Mouse (Mus musculus): ENCODE data around the gene Fermt3. TPM values are rescaled to one million over a fixed set of nuclear protein-coding genes. Genes with fewer than 3 reads are reported as not detected.
"Not testable (repeated sequence)": the region's sequence is repeated elsewhere in the genome, so short reads cannot be mapped to it uniquely, and the experiment has no call there.

Gene Fermt3
- polyA plus RNA-seq, 1 experiment from 2014 or later = 3.5 TPM

GRCm38 (mm10) chr19:6994489-6994888 is 24.8 kb downstream of the Fermt3 start:
- Histone ChIP-seq H3K27ac (ENCODE audit: low read length) (no peak overlapping the region), H3K4me3 (ENCODE audit: low read depth, low read length) (no peak overlapping the region), H3K9ac (ENCODE audit: low read depth, low read length) (peak overlapping the region; percentile 58), H3K4me2 (ENCODE audit: low read length) (no peak overlapping the region; the same call in 1 of the 2 replicates), H3K9me3 (replicated peaks; ENCODE audit: control insufficient read depth, low read length, poor library complexity, severe bottlenecking) (no peaks in the 10 kb centered on the region), H3K36me3 (ENCODE audit: control insufficient read depth, insufficient read depth, low read length) (peaks cover 4% of the 10 kb centered on the region; the same call in 1 of the 2 replicates), H3K27me3 (ENCODE audit: control insufficient read depth, insufficient read depth, low read depth, low read length) (no peaks in the 10 kb centered on the region), H3K4me1 (ENCODE audit: control insufficient read depth, insufficient read depth, low read length) (peaks cover 37% of the 10 kb centered on the region)
- no peak for ATAC-seq
- WGBS = 88% methylated on average over 8 of the region's 8 CpGs

GRCm38 (mm10) chr19:6994002-6994401 is 25.3 kb downstream of the Fermt3 start:
- no peak for ATAC-seq
- Histone ChIP-seq H3K4me1 (ENCODE audit: control insufficient read depth, insufficient read depth, low read length) (peaks cover 37% of the 10 kb centered on the region), H3K27me3 (ENCODE audit: control insufficient read depth, insufficient read depth, low read depth, low read length) (no peaks in the 10 kb centered on the region), H3K36me3 (ENCODE audit: control insufficient read depth, insufficient read depth, low read length) (no peaks in the 10 kb centered on the region), H3K4me2 (ENCODE audit: low read length) (no peak overlapping the region), H3K27ac (ENCODE audit: low read length) (no peak overlapping the region), H3K4me3 (ENCODE audit: low read depth, low read length) (no peak overlapping the region), H3K9ac (ENCODE audit: low read depth, low read length) (no peak overlapping the region), H3K9me3 (replicated peaks; ENCODE audit: control insufficient read depth, low read length, poor library complexity, severe bottlenecking) (no peaks in the 10 kb centered on the region)
- WGBS = 90% methylated on average over 8 of the region's 8 CpGs

- Histone ChIP-seq H3K4me2 (ENCODE audit: low read length) (peak overlapping the region; percentile 84), H3K27ac (ENCODE audit: low read length) (no peak overlapping the region), H3K36me3 (ENCODE audit: control insufficient read depth, insufficient read depth, low read length) (no peaks in the 10 kb centered on the region), H3K4me3 (ENCODE audit: low read depth, low read length) (peak overlapping the region; percentile 44), H3K4me1 (ENCODE audit: control insufficient read depth, insufficient read depth, low read length) (peaks cover 40% of the 10 kb centered on the region), H3K9ac (ENCODE audit: low read depth, low read length) (peak overlapping the region; percentile 49), H3K9me3 (replicated peaks; ENCODE audit: control insufficient read depth, low read length, poor library complexity, severe bottlenecking) (no peaks in the 10 kb centered on the region), H3K27me3 (ENCODE audit: control insufficient read depth, insufficient read depth, low read depth, low read length) (no peaks in the 10 kb centered on the region)
- 61% methylated on average over 14 of the region's 14 CpGs for WGBS
- peak; percentile 21 for ATAC-seq
These were observed 26.1 kb downstream of the Fermt3 start for GRCm38 (mm10) chr19:6993011-6993770.

- Histone ChIP-seq H3K27ac (ENCODE audit: low read length) (peak within 1 kb of the TSS; percentile 40; the same call in 1 of the 2 replicates), H3K27me3 (ENCODE audit: control insufficient read depth, insufficient read depth, low read depth, low read length) (no peaks in the 10 kb centered on the region), H3K4me2 (ENCODE audit: low read length) (peak within 1 kb of the TSS; percentile 84), H3K4me1 (ENCODE audit: control insufficient read depth, insufficient read depth, low read length) (peaks cover 41% of the 10 kb centered on the region), H3K4me3 (ENCODE audit: low read depth, low read length) (peak within 1 kb of the TSS; percentile 44), H3K9me3 (replicated peaks; ENCODE audit: control insufficient read depth, low read length, poor library complexity, severe bottlenecking) (no peaks in the 10 kb centered on the region), H3K9ac (ENCODE audit: low read depth, low read length) (peak within 1 kb of the TSS; percentile 49), H3K36me3 (ENCODE audit: control insufficient read depth, insufficient read depth, low read length) (no peaks in the 10 kb centered on the region)
- ATAC-seq = peak; percentile 93
- WGBS = 1% methylated on average over 37 of the region's 37 CpGs
These were observed 27.0 kb downstream of the Fermt3 start, which contains the start of gene Dnajc4 for GRCm38 (mm10) chr19:6992011-6992858. Dnajc4 (minus strand) TSS chr19:6992572.

- H3K9me3 ChIP-seq (replicated peaks; ENCODE audit: control insufficient read depth, low read length, poor library complexity, severe bottlenecking); H3K27me3 ChIP-seq (ENCODE audit: control insufficient read depth, insufficient read depth, low read depth, low read length); ATAC-seq; H3K36me3 ChIP-seq (ENCODE audit: control insufficient read depth, insufficient read depth, low read length); H3K9ac ChIP-seq (ENCODE audit: low read depth, low read length); H3K4me3 ChIP-seq (ENCODE audit: low read depth, low read length); H3K4me2 ChIP-seq (ENCODE audit: low read length); H3K27ac ChIP-seq (ENCODE audit: low read length): not testable (repeated sequence)
- H3K4me1 ChIP-seq (ENCODE audit: control insufficient read depth, insufficient read depth, low read length) = peaks cover 38% of the 10 kb centered on the region
- WGBS = 95% methylated on average over 6 of the region's 6 CpGs
These were observed 28.1 kb downstream of the Fermt3 start for GRCm38 (mm10) chr19:6991166-6991565.

GRCm38 (mm10) chr19:6990712-6991111 is 28.6 kb downstream of the Fermt3 start:
- no peak overlapping the region for H3K9ac ChIP-seq (ENCODE audit: low read depth, low read length)
- H3K4me2 ChIP-seq (ENCODE audit: low read length) = no peak overlapping the region
- H3K36me3 ChIP-seq (ENCODE audit: control insufficient read depth, insufficient read depth, low read length) = no peaks in the 10 kb centered on the region
- no peaks in the 10 kb centered on the region for H3K9me3 ChIP-seq (replicated peaks; ENCODE audit: control insufficient read depth, low read length, poor library complexity, severe bottlenecking)
- 89% methylated on average over 6 of the region's 6 CpGs for WGBS
- H3K27ac ChIP-seq (ENCODE audit: low read length) = no peak overlapping the region
- H3K27me3 ChIP-seq (ENCODE audit: control insufficient read depth, insufficient read depth, low read depth, low read length) = no peaks in the 10 kb centered on the region
- no peak for ATAC-seq
- H3K4me1 ChIP-seq (ENCODE audit: control insufficient read depth, insufficient read depth, low read length) = peaks cover 38% of the 10 kb centered on the region
- H3K4me3 ChIP-seq (ENCODE audit: low read depth, low read length) = no peak overlapping the region

- H3K9me3 ChIP-seq (replicated peaks; ENCODE audit: control insufficient read depth, low read length, poor library complexity, severe bottlenecking) = no peaks in the 10 kb centered on the region
- no peak overlapping the region for H3K27ac ChIP-seq (ENCODE audit: low read length)
- H3K4me1 ChIP-seq (ENCODE audit: control insufficient read depth, insufficient read depth, low read length) = peaks cover 24% of the 10 kb centered on the region; the same call in 1 of the 2 replicates
- peaks cover 4% of the 10 kb centered on the region for H3K36me3 ChIP-seq (ENCODE audit: control insufficient read depth, insufficient read depth, low read length)
- ATAC-seq = no peak
- H3K4me2 ChIP-seq (ENCODE audit: low read length) = no peak overlapping the region
- 85% methylated on average over 8 of the region's 8 CpGs for WGBS
- H3K4me3 ChIP-seq (ENCODE audit: low read depth, low read length) = no peak overlapping the region
- H3K9ac ChIP-seq (ENCODE audit: low read depth, low read length) = no peak overlapping the region
- H3K27me3 ChIP-seq (ENCODE audit: control insufficient read depth, insufficient read depth, low read depth, low read length) = no peaks in the 10 kb centered on the region
These were observed 30.0 kb downstream of the Fermt3 start for GRCm38 (mm10) chr19:6989251-6989650.

GRCm38 (mm10) chr19:6987904-6988285 is 31.4 kb downstream of the Fermt3 start:
- H3K36me3 ChIP-seq (ENCODE audit: control insufficient read depth, insufficient read depth, low read length) = peaks cover 4% of the 10 kb centered on the region
- no peaks in the 10 kb centered on the region for H3K27me3 ChIP-seq (ENCODE audit: control insufficient read depth, insufficient read depth, low read depth, low read length)
- WGBS = 4% methylated on average over 8 of the region's 8 CpGs
- peak overlapping the region; percentile 81 for H3K4me3 ChIP-seq (ENCODE audit: low read depth, low read length)
- no peak for ATAC-seq
- peak overlapping the region; percentile 93 for H3K4me2 ChIP-seq (ENCODE audit: low read length)
- H3K9me3 ChIP-seq (replicated peaks; ENCODE audit: control insufficient read depth, low read length, poor library complexity, severe bottlenecking) = no peaks in the 10 kb centered on the region
- H3K27ac ChIP-seq (ENCODE audit: low read length) = peak overlapping the region; percentile 82
- H3K4me1 ChIP-seq (ENCODE audit: control insufficient read depth, insufficient read depth, low read length) = peaks cover 20% of the 10 kb centered on the region; the same call in 1 of the 2 replicates
- H3K9ac ChIP-seq (ENCODE audit: low read depth, low read length) = peak overlapping the region; percentile 96

Data from midbrain, embryonic 16.5 days (tissue).